Mouse (Mus musculus) hindbrain, embryonic 15.5 days (tissue): ENCODE results near the gene Scg3. TPM values are rescaled to one million over a fixed set of nuclear protein-coding genes. Genes with fewer than 3 reads are reported as not detected.
"Not testable (repeated sequence)": the region's sequence is repeated elsewhere in the genome, so short reads cannot be mapped to it uniquely, and the experiment has no call there.

Experiments used
- ATAC-seq: fragments of 200-750 bp; cut with Nextera tagmentation; 2 replicates; pipeline ENCODE4 v1.8.0; 2017; ENCODE audit warnings: low read depth, moderate number of reproducible peaks, moderate TSS enrichment; ENCODE audit not compliant: low FRiP score
- H3K27ac ChIP-seq: fragments of 300-500 bp; sonication (generic); replicated peaks from 2 replicates; pipeline ENCODE4 v1.5.1; 2015; ENCODE audit warnings: mild to moderate bottlenecking, inconsistent platforms
- H3K27me3 ChIP-seq: fragments of 300-500 bp; sonication (generic); 2 replicates; pipeline ENCODE4 v1.6.1; 2015; ENCODE audit warnings: control low read depth, inconsistent platforms
- H3K36me3 ChIP-seq: fragments of 300-500 bp; sonication (generic); 2 replicates; pipeline ENCODE4 v1.6.1; 2015; ENCODE audit warnings: control low read depth, inconsistent platforms
- H3K4me1 ChIP-seq: fragments of 300-500 bp; sonication (generic); replicated peaks from 2 replicates; pipeline ENCODE4 v1.6.1; 2015; ENCODE audit warnings: control low read depth, inconsistent platforms
- H3K4me2 ChIP-seq: fragments of 300-500 bp; sonication (generic); 2 replicates; pipeline ENCODE4 v1.6.1; 2015; ENCODE audit warnings: moderate library complexity, mild to moderate bottlenecking, inconsistent platforms
- H3K4me3 ChIP-seq: fragments of 300-500 bp; sonication (generic); 2 replicates; pipeline ENCODE4 v1.5.1; 2015; ENCODE audit warnings: mild to moderate bottlenecking, inconsistent platforms
- H3K9ac ChIP-seq: fragments of 300-500 bp; sonication (generic); 2 replicates; pipeline ENCODE4 v1.6.1; 2015; ENCODE audit warnings: inconsistent platforms
- H3K9me3 ChIP-seq: fragments of 300-500 bp; sonication (generic); 2 replicates; pipeline ENCODE4 v1.6.1; 2016; ENCODE audit warnings: control low read depth, inconsistent platforms
- WGBS: fragments of 180-500 bp; shearing (Covaris S2); methylation state at CpG from one replicate; pipeline ENCODE4 v1.1.7; 2015; 5-methylcytosine and 5-hydroxymethylcytosine counted together
- polyA plus RNA-seq: library from polyadenylated mRNA; unstranded; fragments of >200 nt; fragmentation: Nextera tagmentation; extraction: Ambion mirVana; gene quantifications from 2 replicates; pipeline ENCODE4 v1.2.1, GENCODE M21; 2015

The Scg3 gene
- polyA plus RNA-seq, 1 experiment from 2014 or later = 120 TPM

DNA sequence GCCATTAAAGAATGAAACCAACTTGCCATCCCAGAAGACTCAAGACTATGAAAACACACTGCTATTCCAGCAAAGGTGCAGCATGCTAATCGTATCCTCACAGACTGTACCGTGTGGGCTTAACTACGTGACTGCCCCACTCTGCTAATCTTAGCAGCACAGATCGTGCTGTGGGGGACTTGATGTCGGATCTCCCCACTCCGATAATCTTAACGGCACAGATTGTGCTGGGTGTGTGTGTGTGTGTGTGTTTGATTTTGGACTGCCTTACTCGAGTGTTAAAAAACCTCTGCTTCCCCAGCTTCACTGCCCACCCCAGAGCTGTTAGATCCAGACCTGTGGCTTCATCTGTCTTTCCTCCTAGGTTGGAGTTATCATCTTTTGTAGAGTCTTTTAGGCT lies 22.9 kb downstream of the Scg3 start:
- WGBS = 96% methylated on average over 8 of the region's 8 CpGs
- no peaks in the 10 kb centered on the region for H3K9me3 ChIP-seq
- H3K4me3 ChIP-seq = no peak overlapping the region
- no peaks in the 10 kb centered on the region for H3K27me3 ChIP-seq
- H3K27ac ChIP-seq = no peak overlapping the region
- H3K4me1 ChIP-seq = no peaks in the 10 kb centered on the region
- ATAC-seq = no peak
- no peak overlapping the region for H3K4me2 ChIP-seq
- H3K9ac ChIP-seq = no peak overlapping the region
- H3K36me3 ChIP-seq = peaks cover 61% of the 10 kb centered on the region

DNA sequence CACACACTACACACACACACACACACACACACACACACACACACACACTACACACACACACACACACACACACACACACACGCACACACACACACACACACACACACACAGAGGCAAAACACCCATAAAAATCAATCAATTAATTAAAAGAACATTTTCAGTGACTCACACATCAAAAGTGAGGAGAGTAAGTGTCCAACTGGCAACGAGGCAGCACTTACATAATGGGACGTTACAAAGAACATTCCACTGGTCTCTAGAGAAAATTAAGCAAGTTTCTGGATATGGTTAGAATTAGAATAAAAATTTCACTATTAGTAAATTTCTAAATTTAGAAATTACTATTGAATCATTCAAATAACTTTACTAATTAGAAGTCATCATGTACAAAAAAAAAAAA lies 27.4 kb downstream of the Scg3 start:
- 86% methylated on average over 2 of the region's 3 CpGs for WGBS
- not testable (repeated sequence) for H3K4me3 ChIP-seq, H3K27ac ChIP-seq, H3K4me1 ChIP-seq, H3K9me3 ChIP-seq, H3K4me2 ChIP-seq, H3K9ac ChIP-seq, H3K27me3 ChIP-seq, ATAC-seq
- H3K36me3 ChIP-seq = peaks cover 56% of the 10 kb centered on the region

DNA sequence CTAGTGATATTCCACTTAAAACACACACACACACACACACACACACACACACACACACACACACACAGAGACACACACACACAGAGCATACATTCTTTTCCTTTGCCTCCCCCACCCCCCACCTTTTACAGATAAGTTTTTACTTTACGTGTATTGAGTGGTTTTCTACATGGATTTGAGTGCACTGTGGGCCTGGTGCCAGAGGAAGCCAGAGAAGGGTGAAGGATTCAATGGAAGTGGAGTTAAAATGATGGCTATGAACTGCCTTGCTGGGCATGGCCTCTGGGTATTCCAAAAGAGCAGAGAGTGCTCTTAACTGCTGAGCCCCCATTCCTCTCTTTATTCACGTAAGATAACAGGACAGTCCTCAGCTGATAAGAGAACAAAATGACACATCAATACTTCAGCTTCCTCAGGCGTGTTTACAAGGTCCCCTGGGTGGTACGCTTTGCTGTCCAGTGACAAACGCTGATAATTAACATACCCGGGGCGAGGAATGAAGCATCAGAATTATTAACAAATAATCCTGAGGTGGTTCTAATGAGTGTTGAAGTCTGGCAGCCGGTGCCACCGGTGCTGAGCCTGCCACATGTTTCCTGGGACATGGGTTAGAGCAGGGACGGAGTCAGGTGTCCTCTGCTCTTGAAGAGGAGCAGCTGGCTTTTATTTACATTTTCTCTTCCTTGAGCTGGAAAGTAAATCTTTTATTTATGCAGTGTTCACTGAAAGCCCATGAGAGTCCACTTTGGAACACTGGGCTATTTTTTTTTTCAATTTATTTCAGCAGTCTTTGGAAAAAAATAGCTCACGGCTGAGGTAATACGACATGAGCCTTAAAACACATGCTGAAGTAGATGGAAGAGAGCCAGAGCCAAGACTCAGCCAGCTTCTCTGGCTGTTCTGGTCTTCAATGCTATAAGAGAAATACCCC lies 29.6 kb downstream of the Scg3 start:
- H3K4me1 ChIP-seq = no peaks in the 10 kb centered on the region
- 0 out of 2 replicates have a peak, but pooled peaks have one; percentile 19 for ATAC-seq
- H3K9ac ChIP-seq = no peak overlapping the region
- no peak overlapping the region for H3K4me3 ChIP-seq
- no peak overlapping the region for H3K4me2 ChIP-seq
- no peaks in the 10 kb centered on the region for H3K9me3 ChIP-seq
- H3K27me3 ChIP-seq = no peaks in the 10 kb centered on the region
- H3K27ac ChIP-seq = no peak overlapping the region
- 51% methylated on average over 12 of the region's 12 CpGs for WGBS
- peaks cover 56% of the 10 kb centered on the region for H3K36me3 ChIP-seq

DNA sequence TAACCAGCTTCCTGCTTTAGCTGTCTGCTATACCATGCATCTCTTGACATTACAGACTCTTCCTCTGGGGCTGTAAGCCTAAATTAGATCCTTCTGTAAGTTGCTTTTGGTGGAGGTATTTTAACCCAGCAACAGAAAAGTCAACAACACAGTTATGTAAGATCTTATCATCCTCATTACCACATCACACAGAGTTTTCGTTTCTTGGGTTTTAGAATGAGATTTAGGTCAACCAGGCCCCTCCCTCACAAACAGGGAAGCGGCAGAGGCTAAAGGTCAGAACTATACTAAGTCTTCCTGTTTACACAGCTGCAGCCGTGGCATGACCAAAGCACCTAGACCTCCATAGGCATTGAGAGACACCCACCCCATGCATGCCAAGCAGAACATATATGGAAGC lies 38.5 kb downstream of the Scg3 start:
- Histone ChIP-seq H3K4me3 (no peak overlapping the region), H3K9ac (no peak overlapping the region), H3K9me3 (no peaks in the 10 kb centered on the region), H3K27ac (no peak overlapping the region), H3K4me2 (no peak overlapping the region), H3K36me3 (peaks cover 75% of the 10 kb centered on the region), H3K27me3 (no peaks in the 10 kb centered on the region), H3K4me1 (no peaks in the 10 kb centered on the region)
- ATAC-seq = 0 out of 2 replicates have a peak, but pooled peaks have one; percentile 25
- 79% methylated on average over 3 of the region's 3 CpGs for WGBS

DNA sequence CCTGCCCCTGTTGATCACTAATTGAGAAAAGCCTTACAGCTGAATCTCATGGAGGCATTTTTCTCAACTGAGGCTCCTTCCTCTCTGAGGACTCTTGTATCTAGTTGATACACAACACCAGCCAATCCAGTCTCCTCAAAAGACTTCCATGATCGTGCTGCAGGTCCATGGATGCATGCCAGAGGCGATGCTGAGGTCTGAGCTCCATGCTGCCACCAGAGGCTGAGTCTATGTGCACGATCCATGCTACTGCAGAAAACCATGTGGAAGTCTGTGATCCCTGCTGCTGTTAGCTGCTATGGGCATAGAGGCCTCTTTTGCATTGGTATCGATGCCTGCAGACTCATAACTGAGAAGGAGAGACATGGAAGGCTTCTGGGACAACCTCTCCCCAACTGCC lies 49.6 kb downstream of the Scg3 start:
- H3K9ac ChIP-seq = no peak overlapping the region
- 82% methylated on average over 4 of the region's 4 CpGs for WGBS
- H3K9me3 ChIP-seq = no peaks in the 10 kb centered on the region

DNA sequence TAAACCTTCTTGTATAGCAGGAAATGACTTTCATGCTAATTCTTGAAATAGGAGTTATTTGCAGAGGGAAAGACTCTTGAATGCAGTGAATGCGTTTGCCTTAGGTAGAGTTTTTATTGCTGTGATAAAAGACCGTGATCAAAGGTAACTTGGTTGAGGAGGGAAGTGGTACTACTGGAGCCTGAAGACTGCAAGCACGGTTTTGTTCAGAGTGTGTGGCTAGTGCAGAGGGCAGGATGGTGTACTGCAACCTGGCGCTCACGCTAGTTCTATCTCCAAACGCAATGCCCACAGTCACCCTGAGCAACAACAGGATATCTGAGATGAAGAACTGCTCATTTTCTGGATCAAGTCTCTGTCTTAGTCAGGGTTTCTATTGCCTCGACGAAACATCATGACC lies 50.3 kb downstream of the Scg3 start:
- Histone ChIP-seq H3K27ac (no peak overlapping the region), H3K4me3 (no peak overlapping the region), H3K27me3 (no peaks in the 10 kb centered on the region), H3K36me3 (peaks cover 7% of the 10 kb centered on the region), H3K4me2 (no peak overlapping the region), H3K9me3 (no peaks in the 10 kb centered on the region), H3K4me1 (0 out of 2 replicates have a peak, but pooled peaks cover 9% of the 10 kb centered on the region), H3K9ac (no peak overlapping the region)
- no peak for ATAC-seq
- WGBS = 94% methylated on average over 8 of the region's 8 CpGs

More for the DNA sequence above, 49.6 kb downstream of the Scg3 start:
- Histone ChIP-seq H3K27ac (no peak overlapping the region), H3K4me1 (0 out of 2 replicates have a peak, but pooled peaks cover 6% of the 10 kb centered on the region), H3K4me3 (no peak overlapping the region), H3K36me3 (peaks cover 7% of the 10 kb centered on the region), H3K4me2 (no peak overlapping the region), H3K27me3 (no peaks in the 10 kb centered on the region)
- no peak for ATAC-seq

DNA sequence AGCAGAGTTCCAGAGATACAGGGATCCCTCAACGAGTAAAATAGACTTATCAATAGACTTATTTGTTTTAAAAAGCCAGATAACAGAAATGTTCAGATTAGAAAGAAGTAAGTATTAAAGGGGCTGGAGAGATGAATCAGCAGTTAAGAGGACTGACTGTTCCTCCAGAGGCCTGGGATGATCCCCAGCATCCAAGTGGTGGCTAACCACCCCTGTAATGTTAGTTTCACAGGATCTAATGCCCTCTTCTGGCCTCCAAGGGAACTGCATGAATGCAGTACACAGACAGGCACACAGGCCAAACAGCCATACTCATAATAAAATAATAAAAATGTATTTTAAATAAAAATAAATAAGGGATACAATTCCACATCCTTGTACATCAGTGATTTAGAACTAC lies 51.0 kb downstream of the Scg3 start:
- Histone ChIP-seq H3K27ac (no peak overlapping the region), H3K36me3 (peaks cover 7% of the 10 kb centered on the region), H3K4me2 (no peak overlapping the region), H3K9me3 (no peaks in the 10 kb centered on the region), H3K27me3 (no peaks in the 10 kb centered on the region), H3K4me3 (no peak overlapping the region), H3K9ac (no peak overlapping the region), H3K4me1 (0 out of 2 replicates have a peak, but pooled peaks cover 9% of the 10 kb centered on the region)
- 40% methylated on average over 1 of the region's 1 CpGs for WGBS
- ATAC-seq = no peak

DNA sequence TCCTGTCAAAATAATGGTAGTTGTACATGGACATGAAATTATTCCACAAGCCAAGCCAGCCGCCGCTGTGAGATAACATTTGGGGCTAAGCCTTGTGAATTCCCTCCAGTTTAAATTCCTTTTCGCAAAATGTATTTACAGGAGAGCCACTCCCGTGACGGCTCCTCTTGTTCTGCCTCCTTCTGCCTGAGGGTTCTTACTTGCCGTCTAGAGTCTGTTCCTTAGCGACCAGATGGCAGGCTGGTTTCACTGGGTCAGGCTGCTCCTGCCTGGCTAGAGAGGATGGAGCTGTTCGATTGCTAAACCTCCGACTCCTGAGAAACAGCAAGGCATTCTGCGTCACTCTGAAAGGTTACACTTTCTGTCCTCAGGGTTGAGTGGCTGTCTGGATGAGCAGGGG lies 51.7 kb downstream of the Scg3 start:
- Histone ChIP-seq H3K4me3 (no peak overlapping the region), H3K27ac (0 out of 2 replicates have a peak overlapping the region, but pooled peaks have one; percentile 2), H3K4me1 (peaks cover 12% of the 10 kb centered on the region; the same call in 1 of the 2 replicates), H3K9ac (no peak overlapping the region), H3K9me3 (no peaks in the 10 kb centered on the region), H3K27me3 (no peaks in the 10 kb centered on the region), H3K4me2 (no peak overlapping the region), H3K36me3 (peaks cover 4% of the 10 kb centered on the region)
- ATAC-seq = no peak
- WGBS = 38% methylated on average over 10 of the region's 10 CpGs

DNA sequence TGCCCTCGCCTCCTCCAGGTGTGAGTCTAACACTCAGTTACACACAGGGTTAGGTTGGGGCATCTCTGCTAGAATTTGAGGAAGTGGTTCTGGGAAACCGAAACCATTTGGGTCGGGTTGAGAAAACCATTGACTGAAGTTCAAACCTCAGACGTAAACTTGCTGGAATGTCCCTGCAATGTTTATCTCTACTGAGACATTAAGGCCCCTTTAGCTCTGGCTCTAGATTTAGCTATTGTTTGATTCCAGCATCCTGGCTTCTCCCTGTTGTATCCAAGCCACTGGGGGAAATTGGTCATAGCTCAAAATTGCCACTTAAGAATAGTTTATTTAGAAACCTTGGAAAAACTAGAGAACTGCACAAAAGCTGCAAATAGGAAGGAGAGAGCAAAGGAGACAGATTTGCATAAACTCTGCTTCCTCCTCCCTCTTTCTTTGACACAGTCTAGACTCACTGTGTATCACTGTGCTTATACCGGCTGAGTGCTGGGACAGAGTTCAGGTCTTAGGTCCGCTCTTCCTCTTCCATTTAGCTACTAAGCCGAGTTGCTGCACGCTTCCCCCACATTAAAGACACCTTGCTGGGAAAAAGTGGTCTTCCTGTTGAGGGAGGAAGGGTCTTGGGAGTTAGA lies 52.9 kb downstream of the Scg3 start:
- Histone ChIP-seq H3K9me3 (no peaks in the 10 kb centered on the region), H3K4me2 (no peak overlapping the region), H3K36me3 (peaks cover 2% of the 10 kb centered on the region; the same call in 1 of the 2 replicates), H3K27me3 (no peaks in the 10 kb centered on the region), H3K9ac (no peak overlapping the region), H3K4me3 (no peak overlapping the region), H3K27ac (no peak overlapping the region), H3K4me1 (peaks cover 18% of the 10 kb centered on the region; the same call in 1 of the 2 replicates)
- no peak for ATAC-seq
- 84% methylated on average over 8 of the region's 8 CpGs for WGBS

DNA sequence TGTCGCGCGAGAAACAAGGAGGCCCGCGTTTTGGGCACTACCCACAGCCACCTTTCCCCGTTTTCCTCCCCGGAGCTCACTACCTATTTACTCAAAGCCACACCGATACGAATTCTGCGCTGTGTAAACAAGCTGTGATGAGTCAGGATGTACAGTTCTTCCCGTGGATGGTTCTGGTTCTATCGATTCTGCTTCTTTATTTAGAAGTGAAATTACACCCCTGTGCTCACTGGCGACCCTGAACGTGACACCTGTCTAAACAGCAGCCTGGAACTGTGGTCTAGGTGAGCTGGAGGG lies 57.6 kb downstream of the Scg3 start:
- H3K4me1 ChIP-seq = peaks cover 21% of the 10 kb centered on the region
- H3K27me3 ChIP-seq = no peaks in the 10 kb centered on the region
- H3K9me3 ChIP-seq = no peaks in the 10 kb centered on the region
- no peaks in the 10 kb centered on the region for H3K36me3 ChIP-seq
- no peak; the same call in 1 of the 2 replicates for ATAC-seq
- peak overlapping the region; percentile 97 for H3K27ac ChIP-seq
- peak overlapping the region; percentile 94 for H3K4me2 ChIP-seq
- H3K4me3 ChIP-seq = peak overlapping the region; percentile 68
- peak overlapping the region; percentile 89 for H3K9ac ChIP-seq
- WGBS = 1% methylated on average over 14 of the region's 14 CpGs

DNA sequence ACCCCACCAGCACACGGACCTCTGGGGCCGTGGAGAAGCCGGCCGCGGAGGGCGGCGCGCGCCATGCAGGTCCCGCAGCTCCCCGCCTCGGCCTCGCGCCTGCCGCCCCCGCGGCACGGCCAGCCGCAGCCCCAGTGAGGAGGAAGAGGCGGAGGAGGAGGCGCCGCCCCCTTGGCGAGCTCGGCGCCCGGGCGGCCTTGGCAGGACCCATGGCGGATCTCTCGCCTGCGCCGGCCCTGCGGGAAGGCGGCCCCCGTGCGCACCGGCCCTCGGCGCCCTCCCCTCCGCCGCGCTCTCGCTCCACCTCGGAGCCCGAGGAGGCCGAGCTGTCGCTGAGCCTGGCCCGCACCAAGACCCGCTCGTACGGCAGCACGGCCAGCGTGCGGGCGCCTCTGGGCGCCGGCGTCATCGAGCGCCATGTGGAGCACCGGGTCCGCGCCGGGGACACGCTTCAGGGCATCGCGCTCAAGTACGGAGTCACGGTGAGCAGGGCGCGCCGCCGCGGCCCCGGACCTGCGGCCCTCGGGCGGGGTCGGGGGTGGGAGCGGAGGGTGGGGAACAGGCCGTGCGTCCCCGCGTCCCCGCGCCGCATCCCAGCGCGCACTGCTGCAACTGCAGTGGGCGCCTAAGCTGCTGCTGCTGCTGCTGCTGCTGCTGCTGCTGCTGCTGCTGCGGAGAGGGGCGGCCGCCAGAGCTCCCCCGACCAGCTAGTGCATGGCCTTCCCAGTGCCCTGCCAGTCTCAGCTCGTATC lies 58.1 kb downstream of the Scg3 start, which contains the start of gene Lysmd2:
Gene Lysmd2 (plus strand): TSS at position 186 of the 752 bp plus-strand sequence.
- Histone ChIP-seq H3K4me2 (peak within 1 kb of the TSS; percentile 94), H3K27ac (peak within 1 kb of the TSS; percentile 97), H3K9me3 (no peaks in the 10 kb centered on the region), H3K9ac (peak within 1 kb of the TSS; percentile 89), H3K27me3 (no peaks in the 10 kb centered on the region), H3K4me3 (peak within 1 kb of the TSS; percentile 68), H3K4me1 (peaks cover 21% of the 10 kb centered on the region), H3K36me3 (no peaks in the 10 kb centered on the region)
- WGBS = under 1% methylated on average over 79 of the region's 94 CpGs
- peak; percentile 91 for ATAC-seq
